Comparison of ENCODE assay signal across 17 mouse cellular contexts in the genomic region with DNA sequence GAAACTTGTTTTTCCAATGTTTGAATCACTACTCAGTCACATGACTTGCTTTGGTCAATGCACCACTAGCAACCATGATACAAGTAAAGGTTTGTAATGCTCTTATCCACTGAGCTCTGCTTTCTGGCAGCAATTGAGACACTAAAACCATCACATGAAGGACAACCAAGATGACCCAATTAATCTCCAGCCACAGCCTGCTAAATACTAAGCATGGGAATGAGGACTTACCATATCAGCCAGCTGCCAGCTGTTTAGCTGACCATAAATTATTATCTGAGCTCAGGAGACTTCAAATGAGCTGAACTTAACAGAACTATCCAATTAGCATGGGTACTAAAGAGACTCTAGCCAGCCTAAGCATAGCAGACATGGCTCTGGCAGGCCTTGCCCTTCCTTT.
"Had no signal": no experiment of that assay in that cellular context is flagged by ENCODE, and none has a peak within 500 bp of the region (broad histone marks: within the 10 kb centered on the region; RNA-seq: fewer than 3 reads in every experiment).

No protein-coding gene starts in this region.

- H3K27ac ChIP-seq: left cerebral cortex, adult 2 months; liver, embryonic 12.5 days; liver, embryonic 15.5 days; lung, embryonic 15.5 days; neural tube, embryonic 13.5 days had no signal

- H3K36me3 ChIP-seq: liver, embryonic 12.5 days; liver, embryonic 15.5 days; lung, embryonic 15.5 days; neural tube, embryonic 13.5 days had no signal

- H3K27me3 ChIP-seq: liver, embryonic 12.5 days; liver, embryonic 15.5 days; lung, embryonic 15.5 days; megakaryocyte, embryonic 14.5 days; neural tube, embryonic 13.5 days had no signal

- H3K4me1 ChIP-seq: liver, embryonic 12.5 days; liver, embryonic 15.5 days; lung, embryonic 15.5 days had no signal

- H3K4me2 ChIP-seq: liver, embryonic 12.5 days; liver, embryonic 15.5 days; lung, embryonic 15.5 days; midbrain, embryonic 11.5 days; neural tube, embryonic 13.5 days had no signal

- ATAC-seq: liver, embryonic 12.5 days had no signal

- H3K9me3 ChIP-seq: liver, embryonic 12.5 days; liver, embryonic 15.5 days; lung, embryonic 15.5 days; megakaryocyte, embryonic 14.5 days; neural tube, embryonic 13.5 days had no signal

- H3K9ac ChIP-seq: liver, embryonic 12.5 days; liver, embryonic 15.5 days; lung, embryonic 15.5 days; neural tube, embryonic 13.5 days had no signal

- DNase-seq: kidney, adult 18-20 months; kidney, adult 9 months; kidney, postnatal 36 days; layer of hippocampus, postnatal 36 days; lung, adult 18-20 months; lung, postnatal 10 days; lung, postnatal 36 days; midbrain, embryonic 14.5 days; thymus, adult 18-20 months; thymus, postnatal 36 days had no signal

- H3K4me3 ChIP-seq: left cerebral cortex, adult 2 months; liver, embryonic 12.5 days; liver, embryonic 15.5 days; lung, embryonic 15.5 days; megakaryocyte, embryonic 14.5 days; neural tube, embryonic 13.5 days had no signal
